Mouse (Mus musculus): ENCODE measurements at regions not wholly inside any gene's neighbourhood (a gene's known extent, or its start where the extent isn't known, plus 50 kb on each side); places are given as distances from the start of the nearest gene placed in this dataset.

DNA sequence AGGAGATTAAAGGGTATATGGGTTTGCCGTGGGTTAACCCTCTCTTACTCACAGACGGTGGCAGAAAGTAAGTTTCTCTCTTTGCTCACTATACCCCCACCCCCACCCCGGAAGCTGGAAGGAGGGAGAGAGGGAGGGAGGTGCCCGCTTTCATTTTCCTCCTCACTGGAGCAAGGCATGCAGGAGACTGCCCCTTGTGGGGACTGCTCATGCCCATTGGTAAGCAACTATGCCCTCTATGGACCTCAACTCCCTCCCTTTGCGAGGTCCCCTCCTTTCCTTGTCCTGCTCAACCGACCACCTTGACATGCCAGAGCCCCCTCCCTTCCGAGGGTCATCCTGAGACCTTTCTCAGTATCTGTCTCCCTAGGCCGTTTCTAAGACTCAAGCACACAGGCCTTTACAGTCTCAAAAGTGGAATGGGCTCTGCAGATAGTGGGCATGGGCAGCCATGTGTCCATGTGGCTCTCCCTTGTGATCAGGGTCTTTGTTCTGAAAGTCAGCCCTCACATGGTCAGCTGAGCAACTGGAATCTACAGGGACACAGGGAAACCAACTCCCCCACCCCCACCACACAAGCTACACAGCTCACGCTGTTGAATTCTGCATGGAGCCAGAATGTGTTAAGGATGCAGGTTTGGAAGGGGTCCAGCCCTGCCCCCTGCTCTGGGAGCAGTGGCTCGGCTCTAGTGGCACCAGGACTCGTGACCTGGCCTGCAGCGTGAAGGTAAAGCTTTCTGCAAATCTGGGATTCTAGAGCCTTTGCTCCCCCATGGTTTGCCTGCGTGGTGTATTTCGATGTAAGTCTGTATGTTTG, 116.8 kb upstream of the A530016L24Rik start:
- TF ChIP-seq CHD2 (IDR thresholded peaks at IDR 0.05; ENCODE audit: low read depth, low read length) (no peak), HCFC1 (IDR thresholded peaks at IDR 0.05; ENCODE audit: borderline replicate concordance, insufficient read depth, low read length) (no peak), ZC3H11A (IDR thresholded peaks at IDR 0.05; ENCODE audit: borderline replicate concordance, low read depth, low read length) (no peak), MAFK (IDR thresholded peaks at IDR 0.05; ENCODE audit: insufficient read depth, low read depth, low read length) (no peak), ZNF384 (IDR thresholded peaks at IDR 0.05; ENCODE audit: low read depth, low read length) (no peak)
- H3K36me3 ChIP-seq (ENCODE audit: control insufficient read depth, insufficient read depth, low read length, poor library complexity, severe bottlenecking): no peaks in the 10 kb centered on the region
- H3K9ac ChIP-seq (ENCODE audit: insufficient read depth, low read depth, low read length, poor library complexity, severe bottlenecking): no peak overlapping the region
- no peak for DNase-seq (ENCODE audit: low read depth, low spot score)
- H3K4me3 ChIP-seq (ENCODE audit: insufficient read depth in 1 of 2, low read depth in 1 of 2, low read length in 2 of 2, poor library complexity in 1 of 2, severe bottlenecking in 1 of 2): no peak overlapping the region
- in situ Hi-C loops (cut with MboI; ENCODE audit: low sequenced_read_pairs in 2 of 2, unreplicated experiment in 2 of 2): no loop called here
- no peaks in the 10 kb centered on the region for H3K9me3 ChIP-seq (ENCODE audit: control insufficient read depth, insufficient read depth, low read depth, low read length)
- H3K4me1 ChIP-seq (ENCODE audit: control insufficient read depth in 2 of 2, insufficient read depth in 2 of 2, low read length in 2 of 2, poor library complexity in 1 of 2): no peaks in the 10 kb centered on the region
- no peak overlapping the region for H3K27ac ChIP-seq (ENCODE audit: insufficient read depth, low read depth, low read length, poor library complexity, severe bottlenecking)

DNA sequence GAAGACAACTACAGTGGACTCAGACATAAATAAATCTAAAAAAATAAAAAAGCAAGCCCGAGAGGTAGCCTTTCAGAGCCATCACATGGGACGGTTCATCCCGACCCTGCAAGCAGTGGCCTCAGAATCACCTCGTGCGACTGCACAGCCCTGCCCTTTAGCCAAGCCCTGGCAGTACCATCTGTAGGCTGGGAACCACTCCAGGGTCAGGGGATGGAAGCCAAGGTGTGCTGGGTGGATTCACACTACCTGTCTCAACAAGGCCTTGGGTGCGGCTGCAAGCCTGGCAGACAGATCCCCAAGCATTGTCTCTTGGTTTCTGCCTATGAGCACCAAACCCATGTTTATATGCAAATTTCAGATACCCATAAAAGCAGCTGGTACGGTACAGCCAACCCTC, 115.3 kb upstream of the A530016L24Rik start:
- in situ Hi-C loops (cut with MboI; ENCODE audit: low sequenced_read_pairs in 2 of 2, unreplicated experiment in 2 of 2): no loop called here
- TF ChIP-seq CHD2 (IDR thresholded peaks at IDR 0.05; ENCODE audit: low read depth, low read length): no peak
- TF ChIP-seq ZC3H11A (IDR thresholded peaks at IDR 0.05; ENCODE audit: borderline replicate concordance, low read depth, low read length): no peak
- no peak for TF ChIP-seq MAFK (IDR thresholded peaks at IDR 0.05; ENCODE audit: insufficient read depth, low read depth, low read length)
- no peak for TF ChIP-seq ZNF384 (IDR thresholded peaks at IDR 0.05; ENCODE audit: low read depth, low read length)
- no peak for TF ChIP-seq HCFC1 (IDR thresholded peaks at IDR 0.05; ENCODE audit: borderline replicate concordance, insufficient read depth, low read length)
- Histone ChIP-seq H3K4me3 (ENCODE audit: insufficient read depth in 1 of 2, low read depth in 1 of 2, low read length in 2 of 2, poor library complexity in 1 of 2, severe bottlenecking in 1 of 2) (no peak overlapping the region), H3K36me3 (ENCODE audit: control insufficient read depth, insufficient read depth, low read length, poor library complexity, severe bottlenecking) (no peaks in the 10 kb centered on the region), H3K4me1 (ENCODE audit: control insufficient read depth in 2 of 2, insufficient read depth in 2 of 2, low read length in 2 of 2, poor library complexity in 1 of 2) (no peaks in the 10 kb centered on the region), H3K9ac (ENCODE audit: insufficient read depth, low read depth, low read length, poor library complexity, severe bottlenecking) (no peak overlapping the region), H3K27ac (ENCODE audit: insufficient read depth, low read depth, low read length, poor library complexity, severe bottlenecking) (no peak overlapping the region), H3K9me3 (ENCODE audit: control insufficient read depth, insufficient read depth, low read depth, low read length) (no peaks in the 10 kb centered on the region)
- no peak for DNase-seq (ENCODE audit: low read depth, low spot score)

DNA sequence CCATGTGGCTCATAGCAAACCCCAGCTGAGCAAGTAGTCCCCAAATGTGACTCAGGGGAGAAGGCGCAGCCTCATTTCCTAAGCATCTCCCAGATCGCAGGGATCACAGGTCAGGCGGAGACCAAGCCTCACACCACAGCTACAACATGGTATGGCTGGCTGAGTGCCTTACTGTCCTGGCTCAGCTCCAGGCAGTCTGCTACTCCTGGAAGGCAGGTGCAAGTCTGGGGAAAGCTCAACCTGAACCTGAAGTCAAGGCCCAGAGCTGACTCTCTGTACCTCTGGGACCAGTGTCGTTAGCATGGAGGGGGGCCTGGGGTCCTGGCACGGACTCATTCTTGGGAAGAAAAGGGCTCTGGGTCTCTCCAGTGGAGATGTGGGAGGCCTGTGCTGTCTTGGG, 113.0 kb upstream of the A530016L24Rik start:
- Histone ChIP-seq H3K9ac (ENCODE audit: insufficient read depth, low read depth, low read length, poor library complexity, severe bottlenecking) (no peak overlapping the region), H3K36me3 (ENCODE audit: control insufficient read depth, insufficient read depth, low read length, poor library complexity, severe bottlenecking) (no peaks in the 10 kb centered on the region), H3K27ac (ENCODE audit: insufficient read depth, low read depth, low read length, poor library complexity, severe bottlenecking) (no peak overlapping the region), H3K4me1 (ENCODE audit: control insufficient read depth in 2 of 2, insufficient read depth in 2 of 2, low read length in 2 of 2, poor library complexity in 1 of 2) (no peaks in the 10 kb centered on the region), H3K9me3 (ENCODE audit: control insufficient read depth, insufficient read depth, low read depth, low read length) (no peaks in the 10 kb centered on the region), H3K4me3 (ENCODE audit: insufficient read depth in 1 of 2, low read depth in 1 of 2, low read length in 2 of 2, poor library complexity in 1 of 2, severe bottlenecking in 1 of 2) (no peak overlapping the region)
- TF ChIP-seq CHD2 (IDR thresholded peaks at IDR 0.05; ENCODE audit: low read depth, low read length) (no peak), MAFK (IDR thresholded peaks at IDR 0.05; ENCODE audit: insufficient read depth, low read depth, low read length) (no peak), ZC3H11A (IDR thresholded peaks at IDR 0.05; ENCODE audit: borderline replicate concordance, low read depth, low read length) (no peak), HCFC1 (IDR thresholded peaks at IDR 0.05; ENCODE audit: borderline replicate concordance, insufficient read depth, low read length) (no peak), ZNF384 (IDR thresholded peaks at IDR 0.05; ENCODE audit: low read depth, low read length) (no peak)
- in situ Hi-C loops (cut with MboI; ENCODE audit: low sequenced_read_pairs in 2 of 2, unreplicated experiment in 2 of 2): no loop called here
- no peak for DNase-seq (ENCODE audit: low read depth, low spot score)

DNA sequence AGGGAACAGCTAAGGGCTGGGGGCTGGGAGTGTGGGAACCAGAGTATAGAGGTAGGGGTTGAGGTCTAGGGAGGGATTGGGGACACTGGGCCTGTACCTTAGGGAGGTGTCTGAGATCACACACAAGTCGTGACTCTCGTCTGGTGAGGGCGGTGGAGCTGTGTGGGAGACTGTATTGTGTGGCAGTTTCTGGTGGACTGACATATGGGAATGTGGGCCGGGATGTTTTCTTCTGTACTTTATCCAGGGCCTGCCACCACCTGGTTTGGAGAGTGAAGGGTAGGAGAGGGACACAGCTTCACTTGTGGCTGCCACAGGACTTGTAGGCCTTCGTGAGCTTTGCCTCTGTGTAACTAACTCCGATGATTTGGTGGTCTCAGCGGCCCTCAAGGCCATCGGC, 112.5 kb upstream of the A530016L24Rik start:
- Histone ChIP-seq H3K4me1 (ENCODE audit: control insufficient read depth in 2 of 2, insufficient read depth in 2 of 2, low read length in 2 of 2, poor library complexity in 1 of 2) (no peaks in the 10 kb centered on the region), H3K4me3 (ENCODE audit: insufficient read depth in 1 of 2, low read depth in 1 of 2, low read length in 2 of 2, poor library complexity in 1 of 2, severe bottlenecking in 1 of 2) (no peak overlapping the region), H3K36me3 (ENCODE audit: control insufficient read depth, insufficient read depth, low read length, poor library complexity, severe bottlenecking) (no peaks in the 10 kb centered on the region), H3K9me3 (ENCODE audit: control insufficient read depth, insufficient read depth, low read depth, low read length) (no peaks in the 10 kb centered on the region), H3K27ac (ENCODE audit: insufficient read depth, low read depth, low read length, poor library complexity, severe bottlenecking) (no peak overlapping the region), H3K9ac (ENCODE audit: insufficient read depth, low read depth, low read length, poor library complexity, severe bottlenecking) (no peak overlapping the region)
- no peak for DNase-seq (ENCODE audit: low read depth, low spot score)
- TF ChIP-seq MAFK (IDR thresholded peaks at IDR 0.05; ENCODE audit: insufficient read depth, low read depth, low read length) (no peak), ZC3H11A (IDR thresholded peaks at IDR 0.05; ENCODE audit: borderline replicate concordance, low read depth, low read length) (no peak), CHD2 (IDR thresholded peaks at IDR 0.05; ENCODE audit: low read depth, low read length) (no peak), ZNF384 (IDR thresholded peaks at IDR 0.05; ENCODE audit: low read depth, low read length) (no peak), HCFC1 (IDR thresholded peaks at IDR 0.05; ENCODE audit: borderline replicate concordance, insufficient read depth, low read length) (no peak)
- in situ Hi-C loops (cut with MboI; ENCODE audit: low sequenced_read_pairs in 2 of 2, unreplicated experiment in 2 of 2): no loop called here

Data from ES-E14 (cell line).